Mouse (Mus musculus) heart, postnatal 4 days (tissue): Measurements from ENCODE around the gene Tfdp2. TPM values are rescaled to one million over a fixed set of nuclear protein-coding genes. Genes with fewer than 3 reads are reported as not detected.
A peak's percentile ranks its signal among the peaks of the same experiment; 100 is the strongest.
"Not testable (repeated sequence)": the region's sequence is repeated elsewhere in the genome, so short reads cannot be mapped to it uniquely, and the experiment has no call there.

Experiments used
- DNase-seq: peaks from one replicate; pipeline ENCODE4 v3.0.0; 2021
- total RNA-seq, 2 experiments: library from RNA; stranded (reverse); gene quantifications; 2 replicates each; pipeline ENCODE4 v1.2.3; 2021

Tfdp2 gene
- total RNA-seq, 2 experiments from 2014 or later = 34.8 to 40.0 TPM

DNA sequence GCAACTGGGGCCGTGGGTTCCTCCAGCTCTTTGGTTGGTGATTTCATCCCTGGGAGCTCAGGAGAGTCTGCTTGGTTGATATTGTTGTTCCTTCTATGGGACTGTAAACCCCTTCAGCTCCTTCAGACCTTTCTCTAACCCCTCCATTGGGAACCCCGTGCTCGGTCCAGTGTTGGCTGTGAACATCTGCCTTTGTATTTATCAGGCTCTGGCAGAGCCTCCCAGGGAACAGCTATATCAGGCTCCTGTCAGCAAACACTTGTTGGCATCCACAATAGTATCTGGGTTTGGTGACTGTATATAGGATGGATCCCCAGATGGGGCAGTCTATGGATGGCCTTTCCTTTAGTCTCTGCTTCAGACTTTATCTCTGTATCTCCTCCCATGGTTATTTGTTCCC is 116.0 kb downstream of the Tfdp2 start:
- no peak for DNase-seq

DNA sequence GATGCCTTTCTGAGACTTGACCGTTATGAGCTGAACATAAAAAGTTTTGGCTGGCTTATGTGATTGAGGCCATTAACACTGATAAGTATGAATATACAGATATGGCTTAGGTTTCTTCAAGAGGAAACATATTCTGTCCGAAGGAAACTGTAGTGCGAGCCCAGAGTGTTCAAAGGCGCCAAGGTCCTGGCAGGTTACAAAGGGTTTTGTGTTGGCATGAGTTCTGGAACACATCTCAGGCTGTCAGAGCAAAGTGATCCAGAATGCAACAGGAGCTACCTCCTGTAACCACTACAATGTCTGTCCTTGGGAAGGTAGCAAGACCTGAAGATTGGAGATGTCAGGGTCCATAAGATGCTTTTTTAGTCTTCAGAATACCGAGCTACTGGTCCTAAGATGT is 123.3 kb downstream of the Tfdp2 start:
- no peak for DNase-seq

DNA sequence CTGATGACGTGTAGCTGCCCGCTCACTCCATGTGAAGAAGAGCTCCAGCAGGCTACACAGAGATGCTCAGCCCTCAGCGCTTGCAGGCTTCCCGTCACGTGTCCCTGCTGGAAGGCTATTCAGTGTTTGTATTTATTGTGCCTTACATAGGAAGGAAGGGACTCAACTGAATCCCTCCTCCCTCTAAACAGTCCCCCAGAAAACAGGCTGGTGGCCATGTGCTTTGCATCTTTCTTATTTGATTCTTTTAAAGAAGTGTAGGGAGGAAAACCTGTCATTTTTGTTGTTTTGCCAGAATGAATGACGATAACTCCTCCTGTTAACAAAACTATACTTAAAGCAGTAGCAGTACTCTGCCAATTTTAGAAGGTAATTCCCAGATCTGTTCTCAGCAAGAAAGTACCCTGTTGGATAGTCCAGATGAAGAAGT is 124.5 kb downstream of the Tfdp2 start:
- DNase-seq = no peak

DNA sequence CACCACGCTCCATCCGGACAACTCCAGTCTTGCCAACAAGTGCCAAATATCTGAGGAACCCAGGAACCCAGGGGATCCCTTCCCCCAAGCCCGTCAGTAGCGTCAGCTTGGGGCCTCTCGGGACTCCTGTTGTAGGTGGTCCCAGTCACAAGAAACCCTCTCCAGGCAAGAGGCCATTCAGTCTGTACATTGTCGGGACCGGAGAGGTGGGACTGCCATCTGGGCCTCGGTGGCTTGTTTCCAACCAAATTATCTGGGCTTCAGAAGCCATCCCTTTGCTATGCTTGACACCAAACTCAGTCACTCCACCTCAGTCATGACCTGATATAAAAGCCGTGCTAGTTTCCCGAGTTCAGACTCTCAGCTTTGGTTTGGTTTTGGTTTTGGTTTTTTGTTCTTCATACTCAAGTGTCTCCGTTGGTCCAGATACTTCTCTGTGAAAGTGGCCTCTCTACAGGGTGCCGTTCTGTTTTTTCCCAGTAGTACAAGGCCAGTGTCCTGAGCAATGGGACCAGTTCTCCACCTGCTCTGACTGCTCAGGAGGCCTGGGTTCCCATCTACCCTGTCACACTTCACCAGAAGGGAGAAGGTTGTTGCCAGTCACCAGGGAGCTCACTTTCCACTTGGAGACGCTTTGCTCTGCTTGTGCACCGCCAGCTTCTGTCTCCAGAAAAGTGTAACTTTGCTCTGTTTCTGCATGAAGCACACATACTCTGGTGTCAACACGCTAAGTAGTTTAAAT is 126.5 kb downstream of the Tfdp2 start:
- no peak for DNase-seq

DNA sequence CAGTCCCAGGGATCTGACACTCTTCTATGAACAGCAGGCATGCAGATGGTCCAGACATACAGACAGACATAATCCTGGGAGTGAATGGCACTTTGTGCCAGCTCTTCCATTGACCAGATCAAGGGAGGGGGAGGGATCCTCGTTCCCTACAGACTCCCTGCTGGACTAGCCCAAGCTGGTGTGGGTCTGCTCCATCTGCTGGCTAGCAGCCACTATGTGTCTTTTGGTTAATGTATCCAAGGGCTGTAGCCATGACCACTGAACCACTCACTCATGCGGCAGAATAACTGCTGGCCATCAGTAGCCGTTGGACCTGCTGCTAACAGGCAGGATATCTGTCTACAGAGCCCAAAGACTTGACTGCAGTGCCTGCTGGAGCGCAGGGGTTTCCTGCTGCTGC is 128.4 kb downstream of the Tfdp2 start:
- DNase-seq = no peak

DNA sequence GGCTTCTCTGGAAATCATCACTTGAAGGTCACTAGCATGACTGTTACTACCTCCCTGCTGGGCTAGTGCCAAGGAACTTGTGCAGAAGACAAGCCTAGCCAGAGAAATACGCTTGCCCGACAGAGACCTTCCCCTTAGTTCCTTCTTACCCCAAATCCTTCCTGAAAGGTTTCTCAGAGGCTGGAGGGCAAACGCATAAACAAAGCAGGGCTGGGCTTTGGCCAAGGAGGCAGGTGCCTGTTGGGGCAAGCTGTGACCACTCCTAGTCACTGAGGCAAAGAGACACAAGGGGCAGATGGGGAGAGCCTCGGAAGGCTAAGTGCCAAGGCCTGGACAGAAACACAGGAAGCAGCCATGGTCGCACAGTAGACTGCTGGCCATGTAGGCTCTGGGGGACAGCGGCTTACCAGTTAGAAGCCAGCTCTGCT is 130.4 kb downstream of the Tfdp2 start:
- peak; percentile 54 for DNase-seq

DNA sequence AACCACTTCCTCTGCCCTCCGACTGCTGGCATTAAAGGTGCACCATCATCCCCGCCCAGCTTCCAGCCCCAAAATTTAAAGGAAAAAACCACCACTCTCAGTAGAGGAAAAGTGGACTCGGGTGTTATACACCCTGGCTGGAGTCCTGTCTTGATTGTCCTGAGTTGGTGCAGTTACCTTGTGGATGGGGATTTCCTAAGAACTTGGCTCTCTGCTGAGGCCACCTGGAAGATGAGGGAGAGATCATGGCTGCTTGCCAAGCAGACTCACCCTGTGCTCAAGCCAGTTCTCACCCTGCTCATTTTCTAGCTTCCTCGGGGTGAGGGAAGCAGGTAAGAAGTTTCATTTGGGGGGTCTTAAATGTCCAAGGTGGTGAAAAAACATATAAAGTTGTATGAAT is 132.2 kb downstream of the Tfdp2 start:
- DNase-seq = no peak

DNA sequence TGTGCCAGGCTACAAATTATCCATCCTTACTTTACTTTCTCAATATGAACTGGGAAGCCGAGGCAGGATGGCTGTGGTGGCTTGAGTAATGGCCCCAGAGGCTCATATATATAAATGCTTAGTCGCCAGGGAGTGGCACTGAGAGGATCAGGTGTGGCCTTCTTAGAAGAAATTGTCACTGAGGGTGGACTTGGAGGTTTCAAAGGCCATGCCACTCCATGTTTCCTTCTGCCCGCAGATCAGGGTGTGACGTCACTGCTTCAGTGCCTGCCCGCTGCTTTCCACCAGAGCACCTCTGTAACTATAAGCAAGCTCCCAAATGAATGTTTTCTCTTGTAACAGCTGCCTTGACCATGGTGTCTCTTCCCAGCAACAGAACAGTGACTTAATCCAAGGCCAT is 135.1 kb downstream of the Tfdp2 start:
- DNase-seq = no peak

DNA sequence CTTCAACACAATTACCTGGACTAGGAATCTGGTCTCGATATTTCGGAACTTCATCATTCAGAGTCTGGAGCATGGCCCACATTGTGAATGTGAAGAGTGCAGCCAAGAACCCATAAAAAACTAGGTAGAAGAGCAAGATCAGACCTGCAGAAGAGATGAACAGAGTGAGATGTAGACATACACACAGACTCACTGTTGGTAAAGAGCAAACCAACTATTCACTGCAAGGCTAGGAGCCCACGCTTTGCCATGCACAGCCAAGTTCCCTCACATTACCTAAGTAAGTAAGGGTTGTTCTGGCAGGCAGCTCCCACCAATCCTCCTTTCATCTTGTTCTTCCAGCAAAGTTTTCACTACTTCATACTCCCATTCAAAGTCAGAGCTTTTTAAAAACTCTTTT is 149.7 kb downstream of the Tfdp2 start:
- no peak for DNase-seq

DNA sequence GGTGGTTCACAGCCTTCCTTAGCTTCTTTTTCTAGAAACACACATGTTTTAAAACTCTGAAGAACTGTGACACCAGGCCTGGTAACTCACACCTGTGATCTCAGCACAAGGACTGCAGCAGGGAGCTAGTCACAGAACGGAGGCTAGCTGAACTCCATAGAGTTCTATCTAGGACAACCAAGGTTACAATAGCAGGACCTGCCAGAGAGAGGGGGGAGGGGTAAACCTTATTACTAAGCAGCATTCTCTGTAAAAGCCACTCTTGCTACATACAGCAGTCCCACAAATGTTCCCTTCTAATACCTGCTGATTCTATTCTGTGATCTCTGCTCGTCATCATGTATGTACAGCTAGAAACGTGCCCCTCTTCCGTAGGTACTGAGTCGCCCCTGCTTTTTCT is 152.8 kb downstream of the Tfdp2 start:
- no peak for DNase-seq

DNA sequence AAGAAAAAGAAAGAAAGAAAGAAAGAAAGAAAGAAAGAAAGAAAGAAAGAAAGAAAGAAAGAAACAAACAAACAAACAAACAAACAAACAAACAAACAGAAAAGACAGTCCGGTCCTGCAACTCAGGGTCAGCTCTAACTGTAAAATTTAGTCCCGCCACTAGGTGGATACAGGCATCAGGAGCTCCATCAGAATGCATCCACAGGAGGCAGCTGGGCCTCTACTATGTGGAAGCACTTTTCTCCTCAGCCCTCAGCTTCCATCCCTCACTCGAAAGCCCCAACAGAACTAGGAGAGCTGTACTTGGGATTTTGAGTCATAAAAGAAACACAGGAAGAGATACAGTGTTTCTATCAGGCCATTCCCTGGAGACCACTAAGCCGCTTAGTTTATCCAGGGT is 153.9 kb downstream of the Tfdp2 start:
- DNase-seq = peak; percentile 74

DNA sequence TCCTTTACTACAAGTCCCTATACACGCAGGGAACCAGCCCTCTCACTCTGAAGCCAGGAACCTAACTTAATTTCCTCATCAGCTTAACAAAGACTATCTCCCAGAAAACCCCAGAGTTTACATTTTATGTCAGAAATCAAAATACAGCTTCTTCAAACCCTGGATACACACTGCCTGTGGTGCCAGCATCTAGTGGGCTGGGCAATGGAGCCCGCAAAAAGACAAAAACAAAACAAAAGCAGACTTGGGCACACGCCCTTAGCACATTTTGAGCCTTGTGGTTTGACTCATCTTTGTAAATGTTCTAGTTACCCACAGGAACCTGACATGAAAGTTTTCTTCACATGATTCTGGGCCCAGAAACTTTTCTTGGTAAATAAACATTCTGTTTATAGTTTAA is 154.4 kb downstream of the Tfdp2 start:
- DNase-seq = no peak

DNA sequence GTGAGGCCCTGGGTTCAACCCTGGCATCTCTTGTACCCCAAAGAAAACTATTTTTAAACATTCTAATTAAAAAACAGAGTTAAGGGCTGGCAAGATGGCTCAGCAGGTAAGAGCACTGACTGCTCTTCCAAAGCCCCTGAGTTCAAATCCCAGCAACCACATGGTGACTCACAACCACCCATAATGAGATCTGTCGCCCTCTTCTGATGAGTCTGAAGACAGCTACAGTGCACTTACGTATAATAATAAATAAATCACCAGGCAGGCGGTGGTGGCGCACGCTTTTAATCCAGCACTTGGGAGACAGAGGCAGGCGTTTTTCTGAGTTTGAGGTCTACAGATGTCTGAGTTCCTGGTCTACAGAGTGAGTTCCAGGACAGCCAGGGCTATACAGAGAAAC is 155.7 kb downstream of the Tfdp2 start:
- DNase-seq = not testable (repeated sequence)

DNA sequence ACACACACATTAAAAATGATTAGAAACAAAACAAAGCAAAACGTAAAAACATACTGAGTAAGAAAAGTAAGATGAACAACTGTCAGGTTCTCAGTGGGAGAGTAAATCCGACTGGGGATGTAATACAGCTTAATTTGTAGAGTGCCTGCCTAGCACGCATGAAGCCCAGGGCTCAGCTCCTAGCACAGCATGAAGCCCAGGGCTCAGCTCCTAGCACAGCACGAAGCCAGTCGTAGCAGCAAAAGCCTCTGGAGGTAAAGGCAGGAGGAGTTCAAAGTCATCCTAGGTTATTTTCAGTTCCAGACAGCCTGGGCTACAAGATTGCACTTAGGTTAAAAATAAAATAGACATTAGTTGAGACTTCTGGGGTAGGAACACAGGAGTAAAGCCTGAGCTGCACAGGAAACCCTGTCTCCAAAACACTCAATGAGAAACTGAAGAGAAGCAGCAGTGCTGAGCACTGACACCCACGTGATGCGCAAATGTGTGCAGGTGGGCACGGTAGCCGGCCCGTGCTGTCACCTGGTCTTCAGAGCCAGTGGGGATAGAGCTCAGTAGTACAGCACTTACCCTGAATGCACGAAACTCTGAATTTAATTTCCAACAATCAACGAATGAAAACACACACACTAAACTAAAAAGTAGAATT is 157.2 kb downstream of the Tfdp2 start:
- no peak for DNase-seq

DNA sequence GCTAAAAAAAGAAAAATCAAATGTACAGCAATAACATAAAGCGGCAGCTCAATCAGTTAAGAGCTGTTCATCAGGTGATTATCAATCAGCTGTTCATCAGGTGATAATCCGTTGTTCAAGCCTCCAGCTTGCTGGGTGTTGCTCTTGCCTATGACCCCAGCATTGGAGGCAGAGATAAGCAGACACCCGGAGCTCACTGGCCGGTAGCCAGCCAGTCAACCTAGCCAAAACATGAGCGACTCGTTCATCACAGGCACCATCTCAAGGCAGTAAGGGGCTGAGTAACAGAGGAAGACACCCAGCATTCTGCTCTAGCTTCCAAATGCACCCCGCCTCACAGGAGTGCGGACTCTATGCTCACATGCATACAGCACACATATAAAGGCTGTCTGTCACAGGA is 157.7 kb downstream of the Tfdp2 start:
- DNase-seq = peak; percentile 65

DNA sequence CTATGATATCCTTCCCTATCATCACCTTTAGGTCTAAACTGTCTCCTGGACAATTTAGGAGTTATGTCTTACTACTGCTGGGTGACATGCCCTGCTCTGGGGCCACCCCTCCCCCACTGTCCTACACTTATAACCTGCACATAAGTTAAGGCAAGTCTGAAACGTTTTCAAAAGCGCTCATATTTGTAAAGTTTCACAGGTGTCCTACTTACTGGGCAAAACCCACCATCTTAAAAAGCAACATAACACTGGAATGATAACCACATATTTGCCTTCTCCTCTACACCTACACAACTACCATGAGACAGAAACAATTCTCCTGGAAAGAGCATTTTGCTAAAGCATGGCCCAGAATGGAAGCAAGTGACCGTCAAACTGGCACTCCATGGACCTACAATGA is 164.0 kb downstream of the Tfdp2 start:
- no peak for DNase-seq

DNA sequence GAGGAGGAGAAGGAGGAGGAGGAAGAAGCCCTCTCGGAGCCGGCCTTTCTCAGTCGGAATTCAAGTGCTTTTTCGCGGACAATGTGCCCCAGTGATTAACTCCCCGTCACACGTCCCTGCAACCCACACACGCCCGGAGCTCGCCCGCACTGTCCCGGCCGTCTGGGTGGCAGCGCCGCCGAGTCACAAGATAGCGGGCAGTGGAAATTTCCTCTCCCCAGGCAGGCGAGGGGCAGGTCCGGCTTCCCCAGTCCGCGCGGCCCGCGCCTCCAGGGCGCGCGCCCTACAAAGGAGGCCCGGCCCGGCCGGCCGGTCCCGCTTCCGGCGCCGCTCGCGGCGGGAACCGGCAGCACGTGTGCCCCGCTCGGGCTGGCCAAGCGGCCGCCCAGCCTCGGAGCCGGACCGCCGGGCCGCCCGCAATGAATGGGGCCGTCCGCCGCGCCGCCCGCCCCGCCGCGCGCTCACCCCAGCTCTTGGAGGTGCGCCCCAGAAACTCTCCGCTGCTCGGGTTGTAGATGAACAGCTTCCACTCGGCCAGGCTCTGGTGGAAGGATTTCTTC is 167.6 kb downstream of the Tfdp2 start:
- DNase-seq = peak; percentile 79

DNA sequence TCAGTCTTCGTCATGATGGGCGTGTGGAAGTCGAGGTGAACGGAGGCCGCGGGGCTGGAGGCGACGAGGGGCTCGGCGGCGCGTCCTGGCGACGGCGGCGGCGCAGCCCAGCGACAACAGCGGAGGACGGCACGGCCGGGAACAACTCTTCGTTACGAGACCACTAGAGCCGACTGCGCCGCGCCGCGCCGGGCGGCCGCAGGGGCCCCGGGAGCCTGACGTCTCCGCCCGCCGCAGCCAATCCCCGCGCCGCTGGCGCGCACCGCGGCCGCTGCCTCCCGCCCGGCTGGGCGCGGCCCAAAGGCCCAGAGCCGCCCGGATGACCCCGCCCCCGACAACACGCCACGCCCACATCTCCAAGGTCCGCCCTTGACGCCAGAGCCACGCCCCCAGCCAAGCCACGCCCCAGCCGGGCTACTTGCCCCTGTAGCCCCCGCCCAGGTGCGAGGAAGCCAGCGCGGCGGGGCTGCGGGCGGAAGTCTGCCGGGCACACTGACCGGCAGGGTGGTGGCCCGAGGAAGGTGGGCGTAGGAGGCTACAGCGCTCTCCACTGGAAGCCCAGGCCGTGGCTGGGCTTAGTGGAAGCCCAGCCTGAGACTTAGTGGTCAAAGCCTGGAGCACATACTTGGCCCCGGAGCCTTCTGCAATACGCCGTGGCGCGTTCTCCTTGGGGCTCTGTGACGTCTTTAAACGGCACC is 168.2 kb downstream of the Tfdp2 start, which contains the start of gene Atp1b3:
Gene Atp1b3, minus strand, starts transcription at position 302 of the 698 bp plus-strand sequence.
- DNase-seq = peak; percentile 100

DNA sequence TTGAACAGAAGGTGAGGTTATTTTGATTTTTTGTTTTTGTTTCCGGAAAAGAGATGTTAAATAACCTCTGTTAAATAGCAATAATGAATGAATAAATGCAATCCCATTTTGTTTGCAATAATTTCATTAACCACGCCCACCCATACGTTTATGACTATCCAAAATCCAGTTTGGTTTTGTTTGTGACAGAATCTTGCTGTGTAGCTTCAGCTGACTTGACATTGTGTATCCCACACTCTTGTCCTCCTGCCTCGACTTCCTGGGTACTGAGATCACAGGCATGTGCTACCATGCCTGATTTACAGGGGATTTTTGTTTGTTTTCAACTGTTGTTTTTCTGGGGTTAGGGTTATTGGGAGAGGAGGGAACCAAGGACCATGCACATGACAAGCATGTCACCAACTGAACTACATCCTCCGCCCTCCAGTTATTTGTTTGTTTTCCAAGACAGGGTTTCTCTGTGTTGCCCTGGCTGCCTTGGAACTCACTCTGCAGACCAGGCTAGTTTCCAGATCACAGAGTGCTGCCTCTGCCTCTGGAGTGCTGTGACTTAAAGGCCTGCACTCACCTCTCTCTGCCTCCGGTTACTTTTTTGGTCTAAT is 169.3 kb downstream of the Tfdp2 start:
- DNase-seq = no peak

DNA sequence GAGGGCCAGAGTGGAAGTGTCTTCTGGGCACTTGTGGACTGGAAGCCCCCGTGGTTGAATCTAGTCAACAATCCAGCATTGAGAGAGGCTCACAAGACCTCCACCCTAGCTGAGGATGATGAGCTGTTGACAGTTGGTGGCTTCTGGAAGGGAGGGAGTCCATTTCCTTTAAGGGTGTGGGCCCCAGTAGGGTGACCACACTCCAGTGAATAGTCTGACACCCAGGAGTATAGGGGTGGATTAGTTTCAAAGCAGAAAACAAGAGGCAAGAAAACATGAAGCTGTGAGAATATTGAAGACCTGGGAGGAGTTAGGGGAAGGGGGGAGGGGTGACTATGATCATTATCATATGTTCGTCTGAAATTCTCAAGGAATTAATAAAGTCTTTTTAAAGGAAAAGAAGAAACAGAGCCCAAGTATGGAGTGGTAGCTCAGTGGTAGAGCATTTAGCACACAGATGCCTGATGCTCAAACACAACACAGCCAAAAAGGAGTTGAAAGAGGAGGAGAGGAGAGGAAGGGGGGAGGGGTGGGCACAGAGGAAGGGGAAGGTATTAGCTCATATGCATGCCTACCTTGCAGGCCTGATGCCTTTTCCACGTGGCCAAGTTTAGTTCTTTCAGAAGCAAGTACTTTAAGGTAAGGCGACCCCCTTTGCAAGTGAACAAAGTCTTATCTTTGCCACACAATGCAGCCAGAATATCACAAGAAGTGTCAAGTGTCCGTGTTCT is 173.7 kb downstream of the Tfdp2 start:
- DNase-seq = no peak

DNA sequence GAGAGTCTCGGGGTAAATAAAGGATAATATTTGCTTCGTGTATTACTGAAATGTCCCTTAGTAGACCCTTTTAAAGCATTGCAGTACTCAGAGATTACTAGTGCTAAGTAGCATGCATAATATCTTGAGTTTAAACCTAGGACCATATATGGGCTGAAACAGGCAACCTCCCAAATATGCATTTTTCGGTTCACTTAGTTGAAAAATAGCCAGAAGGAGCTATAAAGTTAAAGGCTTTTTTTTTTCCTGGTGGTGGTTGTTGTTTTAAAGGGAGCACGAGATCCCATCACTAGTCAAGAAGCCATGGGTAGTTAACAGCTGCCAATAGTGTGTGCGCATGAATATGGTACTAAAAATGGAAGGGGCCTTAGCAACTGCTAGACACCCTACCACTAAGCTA is 175.0 kb downstream of the Tfdp2 start:
- DNase-seq = no peak
